Mouse (Mus musculus): ENCODE results near the gene Tbc1d9.
A peak's percentile ranks its signal among the peaks of the same experiment; 100 is the strongest.
"Not testable (repeated sequence)": the region's sequence is repeated elsewhere in the genome, so short reads cannot be mapped to it uniquely, and the experiment has no call there.

The Tbc1d9 gene

GRCm38 (mm10) chr8:83244151-83244550, 79.0 kb downstream of the Tbc1d9 start:
- no peak for DNase-seq

DNA sequence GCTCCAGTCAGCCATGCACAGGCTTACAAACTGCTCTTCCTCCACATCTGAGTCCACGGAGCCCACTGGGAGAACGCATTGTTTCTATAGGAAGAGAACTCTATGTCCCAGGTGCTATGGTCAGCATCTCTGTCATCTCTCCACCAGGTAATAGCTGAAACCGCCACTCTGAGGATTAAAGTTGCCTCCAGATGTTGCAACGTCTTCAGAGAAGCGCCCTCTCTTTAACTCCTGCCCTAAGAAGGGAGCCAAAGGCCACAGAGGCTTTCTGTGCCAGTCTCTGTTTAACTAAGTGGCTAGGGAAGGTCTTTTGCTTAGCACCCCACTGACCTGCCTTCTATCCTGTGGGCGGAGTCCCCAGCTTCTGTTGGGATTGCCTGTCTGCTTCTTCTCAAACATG, 85.7 kb downstream of the Tbc1d9 start:
- DNase-seq, result no peak

GRCm38 (mm10) chr8:83251362-83252246, 86.5 kb downstream of the Tbc1d9 start:
- no peak for DNase-seq

- DNase-seq, result no peak
Observed at GRCm38 (mm10) chr8:83252791-83253190, 87.6 kb downstream of the Tbc1d9 start.

DNA sequence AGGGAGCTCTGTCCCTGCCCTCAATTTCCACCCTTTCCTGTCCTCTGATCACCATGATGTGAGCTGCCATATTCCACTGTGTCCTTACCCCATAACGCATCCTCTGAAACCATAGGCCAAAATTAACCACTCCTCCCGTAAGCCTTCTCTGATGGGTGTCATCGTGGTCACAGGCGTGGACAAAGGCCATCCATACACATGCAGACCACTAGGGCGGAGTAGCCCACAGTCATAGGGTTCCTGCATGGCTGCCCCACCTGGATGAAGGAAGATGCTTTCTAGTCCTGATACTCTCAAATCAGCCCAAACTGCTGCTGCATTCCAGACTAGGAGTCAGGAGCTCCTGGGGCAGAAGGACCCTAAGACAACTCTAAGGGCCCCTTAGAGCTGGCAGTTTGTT, 92.5 kb downstream of the Tbc1d9 start:
- no peak for DNase-seq

DNA sequence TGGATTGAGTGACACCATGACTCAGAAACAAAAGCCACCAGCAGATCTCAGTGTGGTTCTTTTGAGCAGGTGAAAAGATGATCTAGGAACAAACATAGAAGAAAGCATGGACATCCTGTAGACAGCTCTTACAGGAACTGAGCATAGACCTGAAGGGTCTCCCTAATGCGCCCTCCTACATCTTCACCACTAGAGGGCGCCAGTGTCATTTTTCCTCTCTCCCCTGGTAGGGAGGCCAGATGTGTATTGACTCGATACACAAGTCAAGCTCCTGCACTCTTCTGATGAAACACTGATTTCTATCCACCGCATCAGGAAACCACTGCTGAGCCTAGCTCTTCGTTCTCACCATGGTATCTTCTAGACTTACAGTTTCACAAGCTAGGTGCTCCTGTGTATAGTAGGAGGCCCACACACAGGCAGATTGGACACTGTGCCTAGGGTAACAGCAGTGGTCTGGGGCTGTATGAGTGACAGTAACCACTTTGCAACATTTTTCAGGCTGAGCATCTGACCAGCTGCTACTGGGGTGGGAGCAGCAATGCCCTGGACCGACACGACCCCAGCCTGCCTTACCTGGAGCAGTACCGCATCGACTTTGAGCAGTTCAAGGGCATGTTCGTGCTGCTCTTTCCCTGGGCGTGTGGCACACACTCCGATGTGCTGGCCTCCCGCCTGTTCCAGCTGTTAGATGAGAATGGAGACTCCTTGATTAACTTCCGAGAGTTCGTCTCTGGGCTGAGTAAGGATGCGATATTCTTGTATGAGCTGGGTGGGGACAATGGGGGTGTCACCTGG, 95.5 kb downstream of the Tbc1d9 start:
- peak; percentile 53 to 65 for DNase-seq

DNA sequence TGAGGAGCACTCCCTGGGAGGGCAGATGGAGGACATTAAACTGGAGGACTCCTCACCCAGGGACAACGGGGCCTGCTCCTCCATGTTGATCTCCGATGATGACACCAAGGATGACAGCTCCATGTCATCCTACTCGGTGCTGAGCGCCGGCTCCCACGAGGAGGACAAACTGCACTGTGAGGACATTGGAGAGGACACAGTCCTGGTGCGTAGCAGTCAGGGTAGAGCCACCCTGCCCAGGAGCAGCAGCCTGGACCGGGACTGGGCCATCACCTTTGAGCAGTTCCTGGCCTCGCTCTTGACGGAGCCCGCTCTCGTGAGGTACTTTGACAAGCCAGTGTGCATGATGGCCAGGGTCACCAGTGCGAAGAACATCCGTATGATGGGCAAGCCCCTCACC, 106.0 kb downstream of the Tbc1d9 start:
- no peak for DNase-seq

DNA sequence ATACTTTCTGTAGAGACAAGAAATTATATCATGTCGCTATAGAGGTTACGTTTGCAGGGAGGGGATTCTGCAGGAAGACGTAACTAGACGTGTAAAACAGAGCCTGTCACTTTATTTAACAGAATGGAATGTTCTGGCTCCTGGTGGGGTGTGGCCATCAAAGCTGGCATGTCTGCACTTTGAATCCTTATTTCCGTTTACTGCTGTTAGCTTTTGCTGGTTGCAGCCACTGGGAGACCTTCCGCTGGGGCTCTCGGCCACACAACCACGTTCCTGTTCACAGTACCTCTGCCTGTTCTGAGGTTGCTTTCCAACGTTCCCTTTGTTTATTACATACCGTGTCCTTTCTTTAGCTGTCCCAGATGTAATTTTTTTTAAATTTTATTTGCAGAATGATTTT, 107.3 kb downstream of the Tbc1d9 start:
- no peak for DNase-seq

DNA sequence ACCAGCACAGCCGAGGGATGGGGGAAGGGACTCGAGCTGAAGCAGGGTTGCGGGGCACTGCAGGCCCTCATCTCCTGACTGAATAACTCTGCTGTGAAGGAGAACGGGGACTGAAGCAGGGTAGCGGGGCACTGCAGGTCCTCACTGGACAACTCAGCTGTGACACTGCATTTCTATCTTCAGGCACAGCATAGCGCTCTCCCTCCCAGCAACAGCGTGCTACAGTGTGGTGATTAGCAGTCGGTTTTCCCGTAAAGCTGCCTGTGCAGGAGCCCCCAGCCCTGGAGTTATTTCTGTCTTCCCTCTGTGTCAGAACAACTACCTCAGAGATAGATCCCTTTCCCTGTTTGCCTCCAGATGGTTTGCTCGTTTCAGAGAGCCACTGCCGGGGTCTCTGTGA, 109.3 kb downstream of the Tbc1d9 start:
- DNase-seq, result no peak

DNA sequence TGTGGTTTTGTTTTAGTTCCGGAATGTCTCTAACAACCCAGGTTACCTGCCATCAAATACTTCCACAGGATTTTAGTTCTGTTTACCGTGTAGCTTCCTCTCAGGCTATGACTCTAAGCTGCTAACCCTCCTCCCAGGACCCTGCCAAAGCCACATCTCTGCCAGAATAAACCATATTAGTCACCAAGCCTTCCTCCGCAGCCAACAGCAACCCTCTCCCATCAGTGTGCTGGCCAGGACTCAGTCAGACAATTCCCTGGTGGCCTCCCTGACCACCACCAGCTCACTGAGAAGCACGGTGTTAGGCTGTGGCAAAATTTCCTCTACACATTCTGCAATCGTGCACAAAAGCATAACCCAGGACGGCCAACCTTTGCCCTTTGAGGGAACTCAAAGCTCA, 113.3 kb downstream of the Tbc1d9 start:
- DNase-seq, result no peak

DNA sequence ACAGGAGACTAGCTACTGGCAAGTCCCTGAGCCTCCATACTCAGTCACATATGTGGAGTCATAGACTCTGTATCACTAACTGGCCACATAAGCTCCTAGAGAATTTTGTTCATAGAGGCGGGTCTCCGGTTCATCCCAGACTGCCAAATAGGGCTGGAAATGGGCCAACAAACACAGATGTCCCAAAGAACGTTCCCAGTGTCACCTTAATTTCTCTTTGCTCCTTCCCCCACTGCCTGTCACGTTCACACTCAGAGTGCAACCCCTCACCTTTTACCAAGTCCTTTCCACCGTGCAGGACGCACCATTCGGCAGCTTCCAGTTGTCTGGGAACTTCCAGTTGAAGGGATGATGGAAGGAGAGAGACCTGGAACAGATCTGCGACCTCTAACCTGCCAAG, 120.2 kb downstream of the Tbc1d9 start:
- DNase-seq, result no peak

- DNase-seq, result peak; percentile 31 to 38
Observed at GRCm38 (mm10) chr8:83290176-83290575, 125.0 kb downstream of the Tbc1d9 start, which contains the start of gene Ucp1. Ucp1 (plus strand) TSS chr8:83290352.

DNA sequence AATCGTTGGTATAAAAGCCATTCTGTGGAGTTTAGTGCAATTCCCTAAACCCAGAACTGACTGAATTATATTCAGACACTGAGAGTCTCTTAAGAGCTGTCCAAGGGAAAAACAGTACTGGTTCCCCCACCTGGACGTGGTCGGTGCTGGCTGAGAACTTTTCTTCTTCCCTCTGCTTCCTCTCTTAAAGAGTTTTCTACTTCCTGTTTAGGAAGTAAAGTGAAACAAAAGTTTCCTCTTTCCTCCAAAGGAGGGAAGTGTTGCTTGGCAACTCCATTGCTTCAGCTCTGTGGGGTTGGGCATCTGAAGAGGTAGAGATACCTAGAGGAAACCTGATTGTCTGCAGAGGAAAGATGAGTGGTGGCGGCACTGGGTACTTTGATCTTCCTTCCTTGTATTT, 132.2 kb downstream of the Tbc1d9 start:
- DNase-seq, result no peak

DNA sequence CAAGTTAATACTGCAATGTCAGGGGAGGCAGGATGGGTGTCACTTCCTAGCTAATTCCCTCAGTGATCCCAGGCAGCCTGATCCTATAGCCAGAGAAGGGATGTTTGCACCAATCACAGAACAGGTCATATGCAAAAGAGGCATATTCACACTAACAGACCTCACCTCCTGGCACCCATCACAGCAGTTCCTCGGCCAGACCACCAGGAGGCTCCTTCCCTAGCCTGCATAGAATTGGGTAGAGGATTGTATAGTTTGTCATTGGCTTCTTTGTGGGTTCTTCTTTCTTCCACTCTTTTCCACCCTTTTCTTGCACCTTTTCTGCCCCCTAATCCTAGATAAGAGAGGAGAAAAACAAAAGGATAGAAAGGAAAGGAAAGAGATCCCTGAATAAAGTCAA, 135.0 kb downstream of the Tbc1d9 start:
- DNase-seq, result no peak

DNA sequence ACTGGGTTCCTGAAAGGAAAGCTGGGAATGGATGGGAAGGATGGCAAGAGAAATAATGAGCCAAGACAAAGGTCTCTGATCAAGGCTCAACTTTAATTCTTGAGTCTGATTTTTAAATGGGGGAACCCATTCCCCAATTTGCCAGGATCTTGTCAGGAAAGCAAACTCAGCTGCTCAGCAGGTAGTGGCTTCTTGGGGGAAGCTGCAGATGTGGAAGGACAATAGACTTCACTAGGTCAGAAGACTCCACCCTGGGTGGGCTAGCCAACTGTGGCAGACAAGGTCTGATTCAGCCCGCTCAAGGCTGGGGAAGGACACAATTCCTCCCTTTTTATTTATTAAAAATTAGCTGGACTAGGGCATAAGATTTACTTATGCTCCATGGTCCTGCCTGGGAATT, 139.8 kb downstream of the Tbc1d9 start:
- DNase-seq, result no peak

GRCm38 (mm10) chr8:83309836-83310235, 144.7 kb downstream of the Tbc1d9 start:
- no peak for DNase-seq

GRCm38 (mm10) chr8:83315084-83315483, 149.9 kb downstream of the Tbc1d9 start:
- not testable (repeated sequence) for DNase-seq

GRCm38 (mm10) chr8:83315691-83316090, 150.5 kb downstream of the Tbc1d9 start:
- no peak for DNase-seq

DNA sequence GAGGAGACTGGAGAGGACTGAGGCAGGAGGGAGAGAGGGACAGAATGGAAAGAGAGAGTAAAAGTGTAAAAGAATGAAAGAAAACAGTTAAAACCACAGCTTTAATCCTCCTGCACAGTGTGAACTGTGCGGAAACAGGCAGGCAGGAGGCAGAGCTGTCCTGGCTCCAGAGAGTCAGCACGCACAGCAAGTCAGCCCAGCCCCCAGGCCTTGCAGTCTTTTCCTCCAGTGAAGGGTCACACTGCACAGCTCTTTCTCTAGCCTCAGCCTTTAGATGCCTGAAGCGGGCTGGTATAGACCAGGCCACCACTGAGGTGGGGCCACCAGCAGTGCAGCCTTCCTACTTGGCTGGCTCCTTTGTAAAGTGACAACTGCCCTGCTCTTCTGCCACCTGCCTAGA, 155.4 kb downstream of the Tbc1d9 start:
- no peak for DNase-seq

DNA sequence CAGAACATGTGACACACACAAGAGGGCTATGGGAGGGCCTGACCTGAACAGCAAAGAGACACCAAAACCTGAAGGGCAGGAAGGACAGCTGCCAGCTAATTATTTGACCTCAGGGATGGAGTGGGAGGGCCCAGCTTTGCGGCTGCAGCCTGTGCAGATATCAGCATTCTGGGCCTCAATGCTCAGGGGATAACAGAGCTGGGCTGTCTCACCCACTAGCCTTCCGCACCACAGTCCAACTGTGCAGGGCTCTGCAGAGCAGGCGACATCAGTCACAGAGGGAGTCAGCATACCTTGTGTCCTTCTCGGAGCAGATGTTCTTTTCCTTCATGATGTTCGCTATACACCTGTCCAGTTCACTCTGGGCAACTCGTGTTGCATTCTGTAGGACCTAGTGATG, 157.2 kb downstream of the Tbc1d9 start:
- no peak for DNase-seq

All from cerebellum, adult 18-20 months (tissue).